Mouse (Mus musculus) limb, embryonic 10.5 days (tissue): ENCODE results near the gene Gpr26. TPM values are rescaled to one million over a fixed set of nuclear protein-coding genes. Genes with fewer than 3 reads are reported as not detected.

Experiments used
- polyA plus RNA-seq: library from polyadenylated mRNA; unstranded; fragments of >200 nt; fragmentation: Nextera tagmentation; extraction: Ambion mirVana; gene quantifications from 2 replicates; pipeline ENCODE4 v1.2.1, GENCODE M21; 2016

Gpr26 gene
- polyA plus RNA-seq, 1 experiment from 2014 or later, result not detected

Other genes with a start within 250 kb of the Gpr26 start
- 0.11 and 0.49 TPM in 2 replicates for gene Cpxm2, start 188.3 kb downstream of the Gpr26 start, polyA plus RNA-seq